Mouse (Mus musculus) liver, postnatal 0 days (tissue): ENCODE measurements around the gene Cenps. TPM values are rescaled to one million over a fixed set of nuclear protein-coding genes. Genes with fewer than 3 reads are reported as not detected.

Source experiments
- ATAC-seq: fragments of 200-750 bp; cut with Nextera tagmentation; 2 replicates; pipeline ENCODE4 v1.8.0; 2017; ENCODE audit warnings: mild to moderate bottlenecking, moderate library complexity
- DNase-seq: peaks from one replicate; pipeline ENCODE4 v3.0.0-alpha.2; 2016
- H3K27ac ChIP-seq: fragments of 300-500 bp; sonication (generic); 2 replicates; pipeline ENCODE4 v1.5.1; 2014; ENCODE audit warnings: antibody characterized with exemption, moderate library complexity, mild to moderate bottlenecking, low read depth
- H3K27me3 ChIP-seq: fragments of 300-500 bp; sonication (generic); 2 replicates; pipeline ENCODE4 v1.6.1; 2014; ENCODE audit warnings: low read length, control low read depth, mixed read lengths; ENCODE audit not compliant: insufficient read depth
- H3K36me3 ChIP-seq: fragments of 300-500 bp; sonication (generic); replicated peaks from 2 replicates; pipeline ENCODE4 v1.6.1; 2014; ENCODE audit warnings: mild to moderate bottlenecking, control low read depth, low read length, moderate library complexity, mixed read lengths; ENCODE audit not compliant: insufficient read depth
- H3K4me1 ChIP-seq: fragments of 300-500 bp; sonication (generic); 2 replicates; pipeline ENCODE4 v1.6.1; 2014; ENCODE audit warnings: antibody characterized with exemption, mild to moderate bottlenecking, control low read depth; ENCODE audit not compliant: insufficient read depth
- H3K4me2 ChIP-seq: fragments of 300-500 bp; sonication (generic); 2 replicates; pipeline ENCODE4 v1.6.1; 2014; ENCODE audit warnings: low read depth, mild to moderate bottlenecking, low read length, moderate library complexity, mixed read lengths
- H3K4me3 ChIP-seq: fragments of 300-500 bp; sonication (generic); 2 replicates; pipeline ENCODE4 v1.5.1; 2014; ENCODE audit warnings: low read depth, low read length
- H3K9ac ChIP-seq: fragments of 300-500 bp; sonication (generic); replicated peaks from 2 replicates; pipeline ENCODE4 v1.6.1; 2014; ENCODE audit warnings: mild to moderate bottlenecking, moderate library complexity
- H3K9me3 ChIP-seq: fragments of 300-500 bp; sonication (generic); 2 replicates; pipeline ENCODE4 v1.6.1; 2016; ENCODE audit warnings: mild to moderate bottlenecking, control low read depth, low read length, mixed read lengths
- CTCF ChIP-seq: sonication (generic); IDR thresholded peaks from 2 replicates; pipeline ENCODE4 v1.5.1; 2016; ENCODE audit warnings: antibody characterized with exemption, low read depth
- EP300 ChIP-seq: IDR thresholded peaks from 2 replicates; pipeline ENCODE4 v1.6.1; 2016; ENCODE audit warnings: antibody characterized with exemption, low read depth, mild to moderate bottlenecking
- WGBS: fragments of 180-500 bp; shearing (Covaris S2); extraction: QIAGEN DNeasy Blood & Tissue Kit; methylation state at CpG from one replicate; pipeline ENCODE4 v1.1.7; 2014; ENCODE audit not compliant: insufficient replicate concordance; 5-methylcytosine and 5-hydroxymethylcytosine counted together
- polyA plus RNA-seq: library from polyadenylated mRNA; unstranded; fragments of >200 nt; fragmentation: Nextera tagmentation; extraction: Ambion mirVana; gene quantifications from 2 replicates; pipeline ENCODE4 v1.2.1, GENCODE M21; 2015

Gene Cenps
- polyA plus RNA-seq, 1 experiment from 2014 or later = 8.4 TPM

- Histone ChIP-seq H3K27me3 (no peaks in the 10 kb centered on the region), H3K9ac (no peak overlapping the region), H3K4me1 (peaks cover 19% of the 10 kb centered on the region), H3K36me3 (peaks cover 15% of the 10 kb centered on the region), H3K9me3 (no peaks in the 10 kb centered on the region), H3K4me2 (no peak overlapping the region), H3K4me3 (no peak overlapping the region), H3K27ac (peak overlapping the region; percentile 71; the same call in 1 of the 2 replicates)
- WGBS = 60% methylated on average over 5 of the region's 5 CpGs
- TF ChIP-seq CTCF (no peak), EP300 (no peak)
- DNase-seq (no peak), ATAC-seq (0 out of 2 replicates have a peak, but pooled peaks have one; percentile 18)
Measured at GRCm38 (mm10) chr4:149177046-149177445, 39.6 kb upstream of the Cenps start.

- ATAC-seq = peak; percentile 86
- TF ChIP-seq CTCF (no peak), EP300 (no peak)
- WGBS = 62% methylated on average over 6 of the region's 6 CpGs
Measured at GRCm38 (mm10) chr4:149176645-149177044, 39.2 kb upstream of the Cenps start.

GRCm38 (mm10) chr4:149173661-149174060 lies 36.2 kb upstream of the Cenps start:
- Histone ChIP-seq H3K27ac (peak overlapping the region; percentile 66), H3K9ac (no peak overlapping the region), H3K4me2 (0 out of 2 replicates have a peak overlapping the region, but pooled peaks have one; percentile 26), H3K36me3 (no peaks in the 10 kb centered on the region), H3K27me3 (no peaks in the 10 kb centered on the region), H3K9me3 (no peaks in the 10 kb centered on the region), H3K4me3 (no peak overlapping the region), H3K4me1 (peaks cover 22% of the 10 kb centered on the region)
- ATAC-seq (no peak), DNase-seq (no peak)
- TF ChIP-seq EP300 (no peak), CTCF (no peak)
- 51% methylated on average over 6 of the region's 6 CpGs for WGBS

More at GRCm38 (mm10) chr4:149176645-149177044, 39.2 kb upstream of the Cenps start:
- no peak overlapping the region for H3K4me2 ChIP-seq
- peak; percentile 73 for DNase-seq
- no peaks in the 10 kb centered on the region for H3K27me3 ChIP-seq
- peaks cover 14% of the 10 kb centered on the region for H3K36me3 ChIP-seq
- no peaks in the 10 kb centered on the region for H3K9me3 ChIP-seq
- H3K9ac ChIP-seq = no peak overlapping the region
- H3K4me1 ChIP-seq = peaks cover 19% of the 10 kb centered on the region
- H3K4me3 ChIP-seq = no peak overlapping the region
- peak overlapping the region; percentile 71; the same call in 1 of the 2 replicates for H3K27ac ChIP-seq

GRCm38 (mm10) chr4:149172666-149173065 lies 35.2 kb upstream of the Cenps start:
- Histone ChIP-seq H3K36me3 (no peaks in the 10 kb centered on the region), H3K27ac (peak overlapping the region; percentile 68), H3K4me2 (0 out of 2 replicates have a peak overlapping the region, but pooled peaks have one; percentile 26), H3K9me3 (no peaks in the 10 kb centered on the region), H3K27me3 (no peaks in the 10 kb centered on the region), H3K4me3 (no peak overlapping the region), H3K9ac (no peak overlapping the region), H3K4me1 (peaks cover 19% of the 10 kb centered on the region)
- no peak for ATAC-seq
- TF ChIP-seq EP300 = no peak
- TF ChIP-seq CTCF = no peak
- DNase-seq = no peak
- WGBS = 68% methylated on average over 2 of the region's 2 CpGs

- WGBS = 74% methylated on average over 5 of the region's 5 CpGs
- Histone ChIP-seq H3K9ac (no peak overlapping the region), H3K27me3 (no peaks in the 10 kb centered on the region), H3K4me1 (peaks cover 19% of the 10 kb centered on the region), H3K4me3 (no peak overlapping the region), H3K27ac (peak overlapping the region; percentile 68), H3K4me2 (no peak overlapping the region), H3K36me3 (no peaks in the 10 kb centered on the region), H3K9me3 (no peaks in the 10 kb centered on the region)
- no peak for TF ChIP-seq CTCF
- TF ChIP-seq EP300 = no peak
- ATAC-seq (no peak), DNase-seq (no peak)
Measured at GRCm38 (mm10) chr4:149172083-149172482, 34.7 kb upstream of the Cenps start.

- no peak overlapping the region for H3K4me2 ChIP-seq
- no peaks in the 10 kb centered on the region for H3K27me3 ChIP-seq
- WGBS = 38% methylated on average over 5 of the region's 5 CpGs
- H3K4me3 ChIP-seq = no peak overlapping the region
- H3K4me1 ChIP-seq = peaks cover 19% of the 10 kb centered on the region
- TF ChIP-seq CTCF (no peak), EP300 (peak; percentile 25; the same call in 1 of the 2 replicates)
- H3K9ac ChIP-seq = no peak overlapping the region
- no peaks in the 10 kb centered on the region for H3K36me3 ChIP-seq
- DNase-seq (peak; percentile 51), ATAC-seq (peak; percentile 45)
- H3K9me3 ChIP-seq = no peaks in the 10 kb centered on the region
- H3K27ac ChIP-seq = peak overlapping the region; percentile 68
Measured at GRCm38 (mm10) chr4:149171581-149171981, 34.2 kb upstream of the Cenps start.
